Mouse (Mus musculus) limb, embryonic 13.5 days (tissue): ENCODE results near the gene Arhgef18. TPM values are rescaled to one million over a fixed set of nuclear protein-coding genes. Genes with fewer than 3 reads are reported as not detected.

Source experiments
- ATAC-seq: fragments of 200-750 bp; cut with Nextera tagmentation; 2 replicates; pipeline ENCODE4 v1.8.0; 2017; ENCODE audit warnings: low read depth, moderate number of reproducible peaks, moderate TSS enrichment; ENCODE audit not compliant: low FRiP score
- H3K27ac ChIP-seq: fragments of 300-500 bp; sonication (generic); 2 replicates; pipeline ENCODE4 v1.5.1; 2015; ENCODE audit warnings: inconsistent platforms, mild to moderate bottlenecking, moderate library complexity
- H3K27me3 ChIP-seq: fragments of 300-500 bp; sonication (generic); 2 replicates; pipeline ENCODE4 v1.6.1; 2015; ENCODE audit warnings: mild to moderate bottlenecking, inconsistent platforms
- H3K36me3 ChIP-seq: fragments of 300-500 bp; sonication (generic); 2 replicates; pipeline ENCODE4 v1.6.1; 2015; ENCODE audit warnings: inconsistent platforms, mild to moderate bottlenecking, moderate library complexity
- H3K4me1 ChIP-seq: fragments of 300-500 bp; sonication (generic); 2 replicates; pipeline ENCODE4 v1.6.1; 2015; ENCODE audit warnings: inconsistent platforms
- H3K4me2 ChIP-seq: fragments of 300-500 bp; sonication (generic); replicated peaks from 2 replicates; pipeline ENCODE4 v1.6.1; 2015; ENCODE audit warnings: inconsistent platforms, mild to moderate bottlenecking, moderate library complexity
- H3K4me3 ChIP-seq: fragments of 300-500 bp; sonication (generic); 2 replicates; pipeline ENCODE4 v1.5.1; 2015; ENCODE audit warnings: moderate library complexity, mild to moderate bottlenecking, inconsistent platforms
- H3K9ac ChIP-seq: fragments of 300-500 bp; sonication (generic); 2 replicates; pipeline ENCODE4 v1.6.1; 2015; ENCODE audit warnings: mild to moderate bottlenecking, inconsistent platforms
- H3K9me3 ChIP-seq: fragments of 300-500 bp; sonication (generic); 2 replicates; pipeline ENCODE4 v1.6.1; 2016; ENCODE audit warnings: inconsistent platforms
- WGBS: fragments of 180-500 bp; shearing (Covaris S2); methylation state at CpG from one replicate; pipeline ENCODE4 v1.1.7; 2015; 5-methylcytosine and 5-hydroxymethylcytosine counted together
- polyA plus RNA-seq: library from polyadenylated mRNA; unstranded; fragments of >200 nt; fragmentation: Nextera tagmentation; extraction: Ambion mirVana; gene quantifications from 2 replicates; pipeline ENCODE4 v1.2.1, GENCODE M21; 2015

Arhgef18 gene
- 8.4 and 10.4 TPM in 2 replicates for polyA plus RNA-seq

DNA sequence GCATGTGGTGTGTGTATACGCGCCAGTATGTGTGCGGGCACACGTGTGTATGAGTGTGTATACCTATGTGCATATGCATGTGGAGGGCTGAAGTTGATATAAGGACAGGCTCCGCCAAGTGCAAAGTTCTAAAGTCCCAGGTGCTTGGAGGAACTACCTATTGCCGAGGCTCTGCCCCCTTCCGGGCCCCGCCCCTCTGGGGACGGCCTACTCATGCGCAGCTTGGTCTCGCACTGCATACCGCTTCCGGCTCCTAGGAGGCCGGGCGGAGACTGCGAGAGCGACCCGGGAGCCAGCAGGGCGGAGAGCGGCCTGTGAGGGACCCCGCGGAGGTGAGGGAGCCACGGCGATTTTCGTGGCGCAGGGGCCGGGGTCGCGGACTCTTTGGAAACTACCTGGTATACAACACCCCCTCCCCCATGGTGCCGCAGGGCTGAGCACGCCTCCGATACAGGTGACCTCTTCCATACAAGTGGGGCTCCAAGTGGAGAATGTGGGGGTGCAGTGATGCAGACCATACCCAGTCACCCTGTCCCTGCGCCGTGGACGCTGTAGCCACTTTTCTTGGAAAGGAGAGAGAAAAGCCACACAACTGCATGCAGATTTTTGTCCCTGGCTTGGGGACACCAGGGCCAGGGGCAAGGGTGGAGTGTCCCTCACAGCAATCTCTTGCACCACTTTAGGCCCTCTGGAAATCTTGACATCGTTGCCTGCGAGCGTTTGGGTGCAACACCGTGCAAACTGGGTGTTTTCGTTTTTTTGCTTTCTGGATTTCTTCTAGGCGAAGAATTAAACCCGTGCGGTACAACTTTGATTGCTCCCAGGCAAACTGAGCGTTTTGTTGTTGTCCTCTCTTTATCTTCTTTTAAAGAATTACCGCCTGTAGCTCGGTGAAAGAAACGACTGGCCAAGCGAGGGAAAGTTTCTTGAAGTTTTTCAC, at the start of gene Arhgef18:
Arhgef18 (plus strand) TSS at position 236 of the 940 bp plus-strand sequence.
- Histone ChIP-seq H3K27me3 (no peaks in the 10 kb centered on the region), H3K36me3 (peaks cover 8% of the 10 kb centered on the region; the same call in 1 of the 2 replicates), H3K27ac (no peak within 1 kb of the TSS), H3K4me1 (peaks cover 23% of the 10 kb centered on the region), H3K4me3 (peak within 1 kb of the TSS; percentile 83), H3K4me2 (peak within 1 kb of the TSS; percentile 84), H3K9me3 (no peaks in the 10 kb centered on the region), H3K9ac (peak within 1 kb of the TSS; percentile 82)
- WGBS: 1% methylated on average over 48 of the region's 48 CpGs
- peak; percentile 97 for ATAC-seq

DNA sequence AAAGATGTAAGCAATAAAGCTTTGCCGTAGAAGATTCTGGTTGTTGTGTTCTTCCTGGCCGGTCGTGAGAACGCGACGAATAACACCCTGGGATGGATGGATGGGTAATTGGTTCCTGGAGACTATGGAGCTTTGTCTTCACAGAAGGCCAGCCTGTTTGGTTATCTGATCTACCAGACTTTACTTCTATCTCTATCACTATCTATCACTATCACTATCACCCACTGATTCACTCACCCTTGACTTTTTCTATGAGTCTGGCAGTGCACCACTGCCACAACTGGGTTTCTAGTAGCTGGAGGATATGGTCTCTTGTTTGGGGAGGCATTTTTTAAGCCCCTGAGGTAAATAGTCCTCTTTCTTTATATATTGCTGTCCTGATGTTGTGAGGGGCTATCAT, 47.5 kb upstream of the Arhgef18 start:
- Histone ChIP-seq H3K27ac (no peak overlapping the region), H3K36me3 (no peaks in the 10 kb centered on the region), H3K9me3 (no peaks in the 10 kb centered on the region), H3K9ac (no peak overlapping the region), H3K4me3 (no peak overlapping the region), H3K4me2 (no peak overlapping the region), H3K4me1 (no peaks in the 10 kb centered on the region), H3K27me3 (no peaks in the 10 kb centered on the region)
- ATAC-seq: no peak
- WGBS: 96% methylated on average over 6 of the region's 6 CpGs

DNA sequence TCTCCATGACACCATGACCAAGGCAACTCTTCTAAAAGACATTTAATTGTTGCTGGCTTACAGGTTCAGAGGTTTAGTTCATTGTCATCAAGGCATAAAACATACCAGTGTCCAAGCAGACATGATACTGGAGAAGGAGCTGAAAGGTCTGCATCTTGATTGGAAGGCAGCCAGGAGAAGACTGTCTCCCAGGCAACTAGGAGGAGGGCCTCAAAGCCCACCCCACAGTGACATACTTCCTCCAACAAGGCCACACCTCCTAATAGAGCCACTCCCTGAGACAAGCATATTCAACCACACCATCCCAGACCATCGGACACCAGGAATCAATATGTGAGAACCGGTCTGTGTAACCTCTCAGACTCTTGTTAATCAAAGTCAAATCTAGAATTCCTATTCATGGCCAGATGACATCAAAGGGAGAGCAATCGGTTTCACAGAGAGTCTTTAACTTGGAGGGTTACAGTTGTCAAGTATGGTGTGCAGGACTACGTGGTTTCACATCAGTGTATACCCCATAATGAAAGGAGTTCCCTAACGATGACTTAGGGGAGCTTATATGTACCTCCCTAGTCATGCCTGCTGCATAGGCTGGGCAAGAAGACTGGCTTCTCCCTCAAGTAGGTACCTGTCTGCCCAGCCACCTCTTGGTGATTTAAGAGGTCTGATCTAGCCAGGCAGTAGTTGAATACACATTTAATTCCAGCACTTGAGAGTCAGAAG, 46.0 kb upstream of the Arhgef18 start:
- Histone ChIP-seq H3K4me2 (no peak overlapping the region), H3K9ac (no peak overlapping the region), H3K27me3 (no peaks in the 10 kb centered on the region), H3K9me3 (no peaks in the 10 kb centered on the region), H3K27ac (no peak overlapping the region), H3K4me3 (no peak overlapping the region), H3K4me1 (no peaks in the 10 kb centered on the region), H3K36me3 (no peaks in the 10 kb centered on the region)
- no peak for ATAC-seq
- WGBS: 84% methylated on average over 5 of the region's 5 CpGs

DNA sequence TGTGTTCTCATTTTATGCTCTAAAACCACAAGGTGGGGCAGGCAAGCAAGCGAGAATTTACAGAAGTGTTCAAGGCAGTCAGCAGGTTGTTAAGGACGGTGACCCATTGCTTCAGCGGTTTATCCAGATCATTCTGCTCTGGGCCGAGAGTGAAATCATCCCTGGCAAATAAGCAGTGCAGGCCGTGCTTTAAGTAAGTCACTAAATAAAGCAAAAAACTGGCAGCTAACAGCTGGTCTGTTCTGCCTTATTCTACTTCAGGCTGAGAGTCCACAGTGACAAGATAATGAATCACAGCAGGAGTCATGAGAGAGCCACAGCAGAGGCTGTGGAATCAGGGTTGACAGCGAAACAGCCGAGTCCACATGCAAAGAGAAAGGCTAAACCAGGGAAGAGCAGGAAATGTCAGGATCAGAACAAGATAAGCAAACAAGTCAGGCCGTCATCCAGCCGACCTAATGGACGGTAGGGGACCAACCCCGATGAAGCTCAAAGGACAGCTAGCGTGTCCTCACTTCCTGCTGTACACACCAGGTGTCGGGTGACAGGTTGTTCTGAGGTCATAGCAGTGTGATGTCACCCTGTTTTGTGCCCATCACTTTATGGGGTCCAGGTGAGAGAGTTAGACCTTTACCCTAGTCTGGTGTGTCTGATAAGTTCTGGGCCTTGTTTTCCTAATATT, 44.5 kb upstream of the Arhgef18 start:
- H3K9me3 ChIP-seq: no peaks in the 10 kb centered on the region
- H3K9ac ChIP-seq: no peak overlapping the region
- no peaks in the 10 kb centered on the region for H3K36me3 ChIP-seq
- H3K27me3 ChIP-seq: no peaks in the 10 kb centered on the region
- H3K4me2 ChIP-seq: no peak overlapping the region
- no peaks in the 10 kb centered on the region for H3K4me1 ChIP-seq
- H3K27ac ChIP-seq: no peak overlapping the region
- whole genome bisulfite sequencing: 48% methylated on average over 13 of the region's 13 CpGs
- ATAC-seq: no peak
- H3K4me3 ChIP-seq: no peak overlapping the region

DNA sequence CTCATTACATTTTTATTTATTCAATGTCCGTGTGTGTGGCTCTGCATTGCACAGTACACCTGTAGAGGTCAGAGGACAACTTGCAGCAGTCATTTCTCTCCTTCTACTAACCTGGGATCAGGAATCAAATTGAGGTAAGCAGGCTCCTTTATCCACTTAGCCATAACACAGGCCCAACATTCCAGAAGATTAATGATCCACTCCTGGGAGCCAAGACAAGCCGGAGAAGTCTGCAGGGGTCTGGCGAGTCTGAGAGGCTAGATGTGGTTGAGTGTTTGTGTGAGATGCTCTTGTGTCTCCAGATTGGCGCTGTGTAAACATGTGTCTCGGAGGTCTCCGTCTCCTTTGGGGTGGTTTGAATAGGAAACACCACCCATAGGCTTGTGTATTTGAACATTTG, 42.1 kb upstream of the Arhgef18 start:
- Histone ChIP-seq H3K27ac (no peak overlapping the region), H3K4me1 (no peaks in the 10 kb centered on the region), H3K9me3 (no peaks in the 10 kb centered on the region), H3K4me3 (no peak overlapping the region), H3K9ac (no peak overlapping the region), H3K36me3 (no peaks in the 10 kb centered on the region), H3K27me3 (no peaks in the 10 kb centered on the region), H3K4me2 (no peak overlapping the region)
- ATAC-seq: no peak
- WGBS: 71% methylated on average over 6 of the region's 6 CpGs

DNA sequence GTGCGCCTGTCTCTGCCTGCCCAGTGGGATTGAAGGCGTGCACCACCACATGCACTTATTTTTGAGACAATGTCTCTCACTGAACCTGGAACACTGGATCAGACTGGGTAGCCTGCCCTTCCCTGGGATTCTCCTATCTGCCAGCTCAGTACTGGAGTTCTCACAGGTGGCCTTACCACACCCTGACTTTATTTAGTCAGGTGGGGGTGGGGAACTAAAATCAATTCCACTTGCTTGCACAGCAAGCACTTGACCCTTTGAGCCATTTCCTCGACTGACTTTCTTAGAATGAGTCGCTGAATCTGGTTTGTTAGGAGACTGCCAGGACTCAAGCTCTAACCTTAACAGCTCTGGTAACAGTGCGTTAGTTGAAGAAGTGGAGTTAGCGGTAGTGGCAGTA, 40.1 kb upstream of the Arhgef18 start:
- Histone ChIP-seq H3K4me1 (no peaks in the 10 kb centered on the region), H3K4me3 (no peak overlapping the region), H3K27me3 (no peaks in the 10 kb centered on the region), H3K9ac (no peak overlapping the region), H3K36me3 (no peaks in the 10 kb centered on the region), H3K9me3 (no peaks in the 10 kb centered on the region), H3K27ac (no peak overlapping the region), H3K4me2 (no peak overlapping the region)
- ATAC-seq: no peak
- WGBS: 80% methylated on average over 6 of the region's 6 CpGs

DNA sequence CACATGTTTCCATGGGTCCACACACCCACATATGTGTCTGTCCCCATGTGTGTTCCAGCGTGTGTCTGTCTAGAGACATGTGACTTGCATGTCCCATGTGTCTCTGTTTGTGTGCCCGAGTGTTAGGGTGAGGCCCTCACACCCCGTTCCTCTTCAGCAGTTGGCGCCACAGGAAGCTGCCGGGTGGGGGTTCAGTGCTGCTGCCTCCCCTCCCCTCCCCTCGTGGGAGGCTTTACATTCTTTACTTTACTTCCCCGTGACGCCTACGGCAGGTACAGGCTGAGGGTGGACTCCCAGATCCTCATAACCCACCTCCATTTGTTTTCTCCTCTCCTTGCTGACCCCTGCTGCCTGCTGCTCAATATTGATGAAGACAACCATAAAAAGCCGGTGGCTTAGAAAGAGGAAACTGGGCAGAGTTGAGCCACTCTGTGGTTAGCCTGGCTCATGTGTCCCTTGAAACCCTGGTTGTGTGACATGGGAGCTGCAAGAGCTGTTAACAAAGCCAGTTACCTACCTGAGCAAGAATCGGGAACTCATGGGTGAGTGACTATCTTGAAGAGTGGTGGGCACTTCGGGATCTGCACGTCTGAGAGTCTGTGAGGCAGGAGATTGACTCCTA, 39.5 kb upstream of the Arhgef18 start, which contains the start of gene A430078G23Rik:
A430078G23Rik (plus strand) TSS at position 227 of the 622 bp plus-strand sequence.
- H3K9ac ChIP-seq: no peak within 1 kb of the TSS
- H3K27me3 ChIP-seq: no peaks in the 10 kb centered on the region
- no peak within 1 kb of the TSS for H3K27ac ChIP-seq
- WGBS: 71% methylated on average over 13 of the region's 13 CpGs
- no peak for ATAC-seq
- H3K4me1 ChIP-seq: no peaks in the 10 kb centered on the region
- no peak within 1 kb of the TSS for H3K4me3 ChIP-seq
- H3K9me3 ChIP-seq: no peaks in the 10 kb centered on the region
- H3K4me2 ChIP-seq: no peak within 1 kb of the TSS
- no peaks in the 10 kb centered on the region for H3K36me3 ChIP-seq

DNA sequence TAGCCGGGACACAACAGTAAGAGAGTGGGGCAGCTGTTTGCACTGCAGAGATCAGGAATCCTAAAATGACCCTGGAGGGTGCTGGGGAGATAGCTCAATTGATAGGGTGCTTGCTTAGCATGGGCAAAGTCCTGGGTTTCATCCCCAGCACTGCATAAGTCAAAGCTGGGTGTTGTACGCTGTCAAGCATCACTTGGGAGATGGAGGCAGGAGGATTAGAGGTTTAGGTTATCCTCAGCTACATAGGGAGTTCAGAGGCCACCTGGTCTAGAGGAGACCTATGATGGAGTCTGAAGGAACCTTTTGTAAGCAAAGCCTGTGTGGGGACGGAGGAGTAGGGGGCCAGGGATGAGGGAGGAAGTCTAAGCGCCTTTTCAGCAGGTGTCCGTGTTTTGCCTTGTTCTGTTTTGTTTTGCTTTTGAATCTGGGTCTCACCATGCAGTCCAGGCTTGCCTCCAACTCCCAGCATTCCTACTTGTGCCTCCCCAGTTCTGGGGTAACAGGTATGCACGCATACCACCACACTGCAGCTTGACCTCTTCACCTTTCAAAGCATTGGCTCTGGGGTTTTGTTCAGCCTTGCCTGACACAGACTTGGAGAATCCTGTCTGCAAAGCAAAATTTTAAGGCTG, 38.9 kb upstream of the Arhgef18 start:
- ATAC-seq: no peak
- Histone ChIP-seq H3K9me3 (no peaks in the 10 kb centered on the region), H3K4me3 (no peak overlapping the region), H3K36me3 (no peaks in the 10 kb centered on the region), H3K9ac (no peak overlapping the region), H3K4me2 (no peak overlapping the region), H3K27me3 (no peaks in the 10 kb centered on the region), H3K27ac (no peak overlapping the region), H3K4me1 (no peaks in the 10 kb centered on the region)
- 74% methylated on average over 6 of the region's 6 CpGs for WGBS

DNA sequence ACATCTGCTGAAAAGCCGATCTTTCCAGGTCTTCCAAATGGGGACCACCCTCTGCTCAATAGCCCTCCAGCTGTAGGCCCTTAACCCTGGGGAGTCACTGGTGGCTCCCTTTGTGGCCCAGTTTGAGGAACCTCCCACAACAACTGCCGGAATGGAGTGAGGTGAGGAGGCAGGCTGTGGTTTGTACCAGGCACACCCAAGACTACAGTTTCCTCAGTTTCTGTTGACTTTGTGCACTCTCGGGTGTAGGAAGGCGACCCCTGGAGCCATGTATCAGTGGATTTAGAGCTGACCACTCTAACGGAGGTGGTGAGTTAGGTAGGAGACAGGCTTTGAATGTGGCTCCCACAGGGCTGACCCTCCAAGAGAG, 38.4 kb upstream of the Arhgef18 start:
- Histone ChIP-seq H3K4me3 (no peak overlapping the region), H3K27ac (no peak overlapping the region), H3K9ac (no peak overlapping the region), H3K36me3 (no peaks in the 10 kb centered on the region), H3K4me2 (no peak overlapping the region), H3K27me3 (no peaks in the 10 kb centered on the region), H3K4me1 (no peaks in the 10 kb centered on the region), H3K9me3 (no peaks in the 10 kb centered on the region)
- no peak for ATAC-seq
- 70% methylated on average over 5 of the region's 5 CpGs for WGBS

DNA sequence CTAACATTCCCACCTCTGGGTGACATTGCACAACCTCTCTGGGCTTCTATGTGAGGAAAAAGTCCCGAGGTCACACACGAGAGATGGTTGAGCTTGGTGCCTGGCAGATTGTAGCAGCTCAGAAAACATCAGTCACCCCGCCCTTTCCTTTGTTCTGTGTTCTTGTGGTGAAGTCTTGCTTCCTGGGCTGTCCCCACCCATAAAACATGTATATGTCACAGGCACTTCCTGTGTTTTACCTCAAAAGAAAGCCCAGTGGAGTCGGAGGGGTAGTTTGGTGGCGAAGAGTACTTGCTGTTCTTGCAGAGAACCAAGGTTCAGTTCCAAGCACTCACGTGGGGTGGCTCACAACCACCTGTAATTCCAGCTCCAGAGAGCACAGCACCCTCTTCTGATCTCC, 37.2 kb upstream of the Arhgef18 start:
- no peaks in the 10 kb centered on the region for H3K9me3 ChIP-seq
- no peak for ATAC-seq
- H3K36me3 ChIP-seq: no peaks in the 10 kb centered on the region
- H3K4me1 ChIP-seq: no peaks in the 10 kb centered on the region
- H3K4me3 ChIP-seq: no peak overlapping the region
- no peak overlapping the region for H3K27ac ChIP-seq
- no peaks in the 10 kb centered on the region for H3K27me3 ChIP-seq
- no peak overlapping the region for H3K4me2 ChIP-seq
- no peak overlapping the region for H3K9ac ChIP-seq
- 85% methylated on average over 6 of the region's 6 CpGs for WGBS

DNA sequence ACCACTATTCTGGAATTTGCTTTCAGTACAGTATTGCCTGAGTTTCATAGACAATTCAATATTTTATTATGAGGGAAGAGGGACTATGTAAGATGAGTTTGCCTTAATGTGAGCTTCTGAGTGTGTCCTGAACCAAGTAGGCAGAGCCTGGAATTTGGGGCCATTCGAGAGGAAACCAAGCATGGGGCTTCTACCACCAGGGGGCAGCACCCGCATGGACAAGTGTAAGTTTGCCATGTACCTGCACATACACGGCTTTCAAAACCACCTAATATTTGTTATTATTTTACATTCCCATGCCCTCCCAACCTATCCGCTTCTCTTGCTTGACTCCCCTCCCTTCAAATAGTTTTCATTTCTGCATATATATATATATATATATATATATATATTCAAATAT, 34.7 kb upstream of the Arhgef18 start:
- 2% methylated on average over 4 of the region's 4 CpGs for WGBS
- Histone ChIP-seq H3K4me1 (no peaks in the 10 kb centered on the region), H3K9me3 (no peaks in the 10 kb centered on the region), H3K9ac (no peak overlapping the region), H3K27me3 (no peaks in the 10 kb centered on the region), H3K36me3 (no peaks in the 10 kb centered on the region), H3K4me3 (no peak overlapping the region), H3K27ac (no peak overlapping the region), H3K4me2 (no peak overlapping the region)
- ATAC-seq: peak; percentile 63; the same call in 1 of the 2 replicates
